Mouse (Mus musculus) CD4-positive, CD25-positive, alpha-beta regulatory T cell, adult 4 months (primary cell): ENCODE data around the gene Pigl. TPM values are rescaled to one million over a fixed set of nuclear protein-coding genes. Genes with fewer than 3 reads are reported as not detected.
A peak's percentile ranks its signal among the peaks of the same experiment; 100 is the strongest.
"Not testable (repeated sequence)": the region's sequence is repeated elsewhere in the genome, so short reads cannot be mapped to it uniquely, and the experiment has no call there.

Experiments
- ATAC-seq: one replicate; pipeline ENCODE4 v1.8.0; 2017
- polyA plus RNA-seq, 2 experiments: library from polyadenylated mRNA; unstranded; fragments of 100-300 nt; shearing (Covaris generic); gene quantifications; one replicate each; pipeline ENCODE4 v1.2.1; 2017

The Pigl gene
- polyA plus RNA-seq, 2 experiments from 2014 or later = 9.2 to 13.9 TPM

DNA sequence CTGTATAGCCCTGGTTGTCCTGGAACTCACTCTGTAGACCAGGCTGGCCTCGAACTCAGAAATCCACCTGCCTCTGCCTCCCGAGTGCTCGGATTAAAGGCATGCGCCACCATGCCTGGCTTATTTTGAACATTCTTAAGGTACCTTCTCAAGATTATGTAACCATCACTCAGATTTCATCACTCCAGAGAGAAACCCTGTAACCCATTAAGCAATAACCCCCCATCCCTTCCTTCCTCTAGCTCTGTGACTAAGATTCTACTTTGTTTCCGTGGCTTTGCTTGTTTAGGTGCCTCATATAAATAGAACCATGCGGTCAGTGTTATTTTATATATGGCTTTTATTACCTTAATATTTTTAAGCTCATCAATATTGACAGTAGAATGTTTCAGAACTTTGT is 12.2 kb downstream of the Pigl start:
- ATAC-seq = no peak

DNA sequence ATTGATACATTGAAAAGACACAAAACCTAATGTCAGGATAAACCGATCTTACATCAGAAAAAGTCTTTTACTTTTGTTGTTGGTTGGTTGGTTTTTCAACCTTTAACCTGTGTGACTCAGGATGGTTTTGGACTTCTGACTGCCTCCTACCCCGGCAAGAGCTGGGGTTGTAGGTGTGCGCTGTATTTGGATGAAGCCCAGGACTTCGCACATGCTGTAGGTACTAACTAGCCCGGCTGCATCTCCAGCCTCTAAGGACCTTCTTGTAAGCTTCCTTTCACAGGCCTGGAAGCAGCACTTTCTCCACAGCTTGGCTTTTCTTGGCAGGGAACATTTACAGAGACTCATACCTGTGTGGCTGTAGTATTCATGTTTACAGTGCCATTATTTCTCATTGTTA is 15.3 kb downstream of the Pigl start:
- no peak for ATAC-seq

DNA sequence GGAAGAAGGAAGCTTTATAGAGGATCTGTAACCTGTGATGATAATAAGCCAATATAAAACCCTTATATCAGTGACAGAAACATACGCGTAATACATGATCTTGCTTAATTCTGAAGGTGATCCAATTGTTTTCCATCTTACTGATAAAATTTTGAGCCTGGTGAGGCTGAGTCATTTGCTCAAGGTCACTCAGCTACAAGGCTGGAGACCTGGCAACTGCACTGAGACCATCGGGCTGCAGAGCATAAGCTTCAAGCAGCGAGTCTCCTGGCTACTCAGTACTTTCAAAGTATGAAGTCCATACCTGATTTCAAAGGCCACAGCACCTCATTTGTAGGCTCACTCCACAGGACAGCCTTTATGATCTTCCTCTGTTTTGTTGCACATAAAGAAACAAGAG is 17.9 kb downstream of the Pigl start:
- ATAC-seq = no peak

DNA sequence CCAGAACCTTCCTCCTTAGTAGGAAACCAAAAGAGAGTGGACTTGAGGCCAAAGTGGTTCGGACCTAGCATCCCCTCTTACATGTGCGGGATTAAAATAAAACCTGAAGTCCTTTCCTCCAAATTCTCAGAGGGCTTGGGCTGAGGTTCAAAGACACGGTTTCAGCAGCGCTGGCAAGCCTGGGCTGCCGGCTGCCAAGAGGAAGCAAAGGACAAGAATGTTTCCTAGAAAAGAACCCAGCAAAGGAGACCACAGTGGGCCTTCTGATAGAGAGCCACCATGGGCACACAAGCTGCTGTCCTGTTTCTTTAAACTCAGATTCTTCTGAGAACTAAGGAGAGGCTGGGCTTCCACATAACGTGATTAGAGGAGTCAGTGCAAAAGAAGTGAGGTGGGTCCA is 20.7 kb downstream of the Pigl start:
- ATAC-seq = no peak

DNA sequence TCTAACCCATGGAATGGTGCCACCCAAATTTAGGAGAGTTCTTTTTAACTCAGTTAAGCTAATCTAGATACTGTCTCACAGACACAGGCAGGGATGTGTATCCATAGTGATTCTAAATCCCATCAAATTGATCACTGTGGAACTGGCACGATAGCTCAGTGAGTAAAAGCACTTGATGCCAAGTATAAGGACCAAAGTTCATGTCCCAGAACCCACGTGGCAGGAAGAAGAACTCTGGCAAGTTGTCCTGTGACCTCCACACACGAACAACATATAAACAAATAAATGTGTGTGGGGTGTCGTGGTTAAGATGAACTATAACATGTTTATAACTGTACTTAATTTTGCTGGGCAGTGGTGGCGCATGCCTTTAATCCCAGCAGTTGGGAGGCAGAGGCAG is 21.3 kb downstream of the Pigl start:
- no peak for ATAC-seq

DNA sequence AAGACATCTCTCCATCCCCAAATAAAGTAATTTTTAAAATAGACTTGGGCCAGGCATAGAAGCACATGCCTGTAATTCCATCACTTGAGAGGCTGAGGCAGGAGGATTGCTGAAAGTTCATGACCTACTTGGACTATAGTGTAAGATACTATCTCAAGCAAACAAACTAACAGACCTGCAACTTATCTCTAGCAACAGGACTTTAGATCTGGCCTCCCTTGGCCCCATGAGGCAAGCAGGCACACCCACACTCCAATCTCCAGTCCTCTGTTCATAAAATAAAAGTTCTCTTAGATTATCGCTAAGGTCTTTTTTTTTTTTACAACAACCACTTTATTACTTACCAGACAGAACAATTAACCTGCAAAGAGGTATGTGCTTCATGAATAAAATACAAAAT is 28.7 kb downstream of the Pigl start:
- no peak for ATAC-seq

DNA sequence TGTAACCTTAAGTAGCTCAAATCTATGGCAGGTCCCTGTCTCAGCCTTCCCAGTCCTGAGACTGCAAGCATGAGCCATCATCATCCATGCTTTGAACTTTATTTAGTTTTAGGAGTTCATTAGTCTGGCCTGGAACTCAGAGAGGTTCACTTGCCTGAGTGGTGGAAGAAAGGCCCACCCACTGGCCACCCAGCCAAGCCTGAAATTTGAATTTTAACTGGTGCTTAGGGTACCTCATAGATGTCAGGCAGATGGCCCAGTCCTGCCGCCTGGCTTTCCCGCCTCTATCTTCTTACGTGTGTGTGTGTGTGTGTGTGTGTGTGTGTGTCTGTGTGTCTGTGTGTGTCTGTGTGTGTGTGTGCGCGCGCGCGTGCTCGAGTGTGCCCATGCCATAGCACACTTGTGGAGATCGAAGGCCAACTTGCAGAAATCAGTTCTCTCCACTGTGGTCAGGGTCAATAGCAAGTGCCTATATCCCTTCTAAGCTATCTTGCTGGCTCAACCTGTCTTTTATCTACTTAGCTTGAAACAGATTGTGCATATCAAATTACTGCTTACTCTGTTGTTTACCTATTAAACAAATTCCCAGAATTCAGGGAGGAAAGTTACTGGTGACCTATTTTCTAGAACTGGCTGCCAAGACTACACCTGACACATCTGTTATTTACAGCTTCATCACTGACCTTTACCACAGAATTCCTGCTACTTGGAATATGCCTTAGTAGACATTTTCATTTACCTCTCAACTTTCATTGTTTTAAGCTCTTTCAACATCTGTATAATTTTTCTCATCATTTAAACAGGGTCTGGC is 29.5 kb downstream of the Pigl start:
- ATAC-seq = no peak

DNA sequence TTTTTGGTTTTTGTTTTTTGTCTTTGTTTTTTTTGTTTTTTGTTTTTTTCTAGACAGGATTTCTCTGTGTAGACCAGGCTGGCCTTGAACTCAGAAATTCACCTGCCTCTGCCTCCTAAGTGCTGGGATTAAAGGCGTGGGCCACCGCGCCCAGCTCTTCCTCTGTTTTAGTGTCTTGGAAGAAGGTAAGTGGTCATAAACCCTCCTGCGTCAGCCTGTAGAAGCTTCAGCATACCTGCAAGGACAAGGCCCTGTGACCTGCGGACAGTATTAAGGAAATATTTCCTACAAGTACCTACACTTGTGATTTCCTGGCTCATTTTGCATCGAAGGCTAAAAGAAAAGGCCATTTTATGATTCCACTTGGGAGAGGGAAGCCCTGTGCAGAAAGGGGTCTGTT is 35.4 kb downstream of the Pigl start:
- no peak for ATAC-seq

DNA sequence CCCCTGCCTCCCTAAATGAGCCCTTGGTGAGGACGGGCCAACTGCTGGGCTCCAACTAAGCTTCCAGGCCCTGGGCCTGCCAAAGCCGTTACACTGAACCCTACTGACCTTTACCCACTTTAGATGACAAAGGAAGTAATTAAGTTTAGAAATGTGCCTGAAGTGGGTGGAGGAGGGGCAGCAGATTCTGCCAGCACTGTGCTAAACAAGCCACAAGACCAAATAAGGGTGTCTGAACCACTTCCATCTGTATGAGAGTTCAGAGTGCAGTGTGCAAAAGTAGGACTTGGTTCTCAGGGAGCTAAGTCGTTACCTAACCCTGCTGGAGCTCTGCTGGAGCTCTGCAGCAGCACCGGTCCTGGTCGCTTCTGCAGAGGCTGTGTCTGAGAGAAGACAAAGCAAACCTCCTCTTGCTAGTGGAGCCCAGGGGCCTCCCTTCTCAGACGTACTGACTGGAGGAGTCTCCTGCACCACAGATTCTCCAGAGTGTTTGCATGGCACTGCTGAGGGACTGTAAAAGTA is 36.6 kb downstream of the Pigl start:
- peak; percentile 98 for ATAC-seq

DNA sequence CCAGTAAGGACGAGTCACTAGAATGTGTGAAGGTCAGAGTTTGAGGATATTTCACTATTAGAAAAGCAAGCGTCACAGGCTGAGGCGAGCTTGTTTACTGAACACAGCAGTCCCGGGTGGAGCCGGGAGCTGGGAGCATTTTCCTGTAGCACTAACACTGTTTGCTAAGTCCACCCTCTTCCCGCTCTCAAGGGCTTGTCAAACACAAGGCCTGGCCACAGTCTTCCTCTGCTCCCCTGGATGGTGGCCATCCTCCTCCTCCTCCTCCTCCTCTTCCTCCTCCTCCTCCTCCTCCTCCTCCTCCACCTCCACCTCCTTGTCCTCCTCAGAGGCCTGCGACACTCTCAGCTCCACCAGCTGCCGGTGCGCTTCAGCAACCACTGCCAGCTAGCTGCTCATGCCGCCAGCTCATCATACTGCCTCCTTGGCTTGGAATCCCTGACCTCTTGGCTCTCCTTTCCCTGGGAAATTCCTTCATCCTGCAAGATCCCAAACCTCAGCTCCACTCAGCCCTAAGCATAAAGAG is 37.1 kb downstream of the Pigl start:
- ATAC-seq = no peak

DNA sequence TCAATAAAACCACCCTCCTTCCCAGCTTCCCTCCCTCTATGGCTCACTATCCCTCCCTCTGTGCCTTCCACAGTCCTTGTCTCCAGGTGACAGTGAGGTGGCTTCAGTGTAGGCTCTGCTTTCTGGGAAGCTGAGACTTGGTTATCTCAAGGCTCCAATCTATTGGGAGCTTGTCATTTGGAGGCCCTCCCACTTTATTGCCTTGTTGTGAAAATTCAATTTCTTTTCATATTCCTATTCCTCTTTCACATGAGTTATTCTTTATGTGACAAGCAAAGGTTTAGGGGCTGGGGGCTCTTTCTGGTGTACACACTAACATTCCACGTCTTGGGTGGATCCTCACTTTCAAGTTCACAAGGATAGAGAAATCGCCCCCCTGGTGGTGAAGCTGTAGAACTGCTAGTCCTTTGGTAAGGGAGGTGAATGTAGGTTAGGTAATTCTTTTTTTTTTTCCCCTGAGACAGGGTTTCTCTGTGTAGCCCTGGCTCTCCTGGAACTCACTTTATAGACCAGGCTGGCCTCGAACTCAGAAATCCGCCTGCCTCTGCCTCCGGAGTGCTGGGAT is 38.0 kb downstream of the Pigl start:
- peak; percentile 37 for ATAC-seq

DNA sequence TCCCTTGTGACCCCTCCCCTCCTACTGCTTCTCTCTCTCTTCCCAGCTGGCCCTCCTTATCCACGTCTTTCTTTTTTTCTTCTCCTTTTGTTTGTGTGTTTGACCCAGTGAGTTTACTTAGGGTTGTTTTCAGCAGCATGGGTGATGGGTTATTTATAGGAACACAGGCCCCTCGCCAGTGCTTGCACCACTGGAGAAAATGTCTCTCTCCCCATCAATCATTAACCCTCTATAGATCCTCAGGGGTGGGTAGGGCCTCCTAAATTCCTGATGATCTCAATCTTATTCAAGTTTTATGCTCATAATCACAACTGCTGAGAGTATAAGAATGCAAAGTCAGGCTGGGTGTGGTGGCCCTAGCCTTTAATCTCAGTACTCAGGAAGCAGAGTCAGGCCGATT is 38.9 kb downstream of the Pigl start:
- ATAC-seq = no peak

DNA sequence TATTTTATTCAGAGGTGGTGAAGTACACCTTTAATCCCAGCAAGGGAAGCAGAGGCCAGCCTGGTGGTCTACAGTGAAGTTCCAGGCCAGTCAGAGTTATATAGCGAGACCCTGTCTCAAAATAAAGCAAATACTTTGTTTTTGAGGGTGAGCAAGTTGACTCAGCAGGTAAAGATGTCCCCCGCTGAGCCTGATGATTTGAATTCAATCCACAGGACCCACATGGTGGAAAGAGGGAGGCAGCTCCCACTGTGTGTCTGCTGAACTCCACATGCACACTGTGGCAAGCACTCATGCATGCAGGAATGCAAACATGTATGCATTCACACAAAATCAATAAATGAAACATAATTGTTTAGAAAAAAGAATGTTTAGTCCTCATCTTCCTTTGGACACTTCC is 40.5 kb downstream of the Pigl start:
- ATAC-seq = no peak

DNA sequence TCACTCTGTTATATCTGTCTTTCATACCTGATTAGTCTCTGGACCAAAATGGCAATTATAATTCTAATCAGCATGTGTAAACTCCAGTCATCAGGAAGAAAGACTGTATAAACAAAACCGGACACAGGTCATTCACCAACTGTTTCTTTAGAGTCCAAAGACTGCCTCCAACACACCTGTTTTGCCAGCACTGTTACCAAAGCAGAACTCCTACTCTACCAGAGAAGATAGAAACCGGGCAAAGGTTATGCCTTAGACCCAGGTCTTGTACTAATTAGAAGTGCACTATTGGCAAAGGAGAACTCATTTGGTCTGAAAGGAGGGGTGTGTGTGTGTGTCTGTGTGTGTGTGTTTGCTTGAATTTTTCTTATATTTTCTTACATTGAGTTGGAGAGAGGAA is 42.3 kb downstream of the Pigl start:
- ATAC-seq = no peak

DNA sequence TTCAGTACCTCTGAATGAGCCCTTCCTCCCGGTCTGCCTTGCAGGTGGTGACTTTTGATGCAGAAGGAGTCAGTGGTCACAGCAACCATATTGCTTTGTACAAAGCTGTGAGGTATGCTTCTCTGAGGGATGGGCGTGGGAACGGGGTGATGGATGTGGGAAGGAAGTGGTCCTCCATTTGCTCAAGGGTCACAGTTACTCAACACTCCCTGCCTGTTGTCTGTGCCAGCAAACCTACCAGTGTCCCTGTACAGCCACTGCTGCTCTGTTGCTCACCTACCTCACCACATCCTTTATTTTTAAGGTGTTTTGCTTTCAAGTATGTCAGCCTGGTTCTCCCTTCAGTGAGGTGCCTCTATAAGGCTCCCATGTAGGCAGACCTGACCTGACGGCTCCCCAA is 49.4 kb downstream of the Pigl start:
- peak; percentile 57 for ATAC-seq

DNA sequence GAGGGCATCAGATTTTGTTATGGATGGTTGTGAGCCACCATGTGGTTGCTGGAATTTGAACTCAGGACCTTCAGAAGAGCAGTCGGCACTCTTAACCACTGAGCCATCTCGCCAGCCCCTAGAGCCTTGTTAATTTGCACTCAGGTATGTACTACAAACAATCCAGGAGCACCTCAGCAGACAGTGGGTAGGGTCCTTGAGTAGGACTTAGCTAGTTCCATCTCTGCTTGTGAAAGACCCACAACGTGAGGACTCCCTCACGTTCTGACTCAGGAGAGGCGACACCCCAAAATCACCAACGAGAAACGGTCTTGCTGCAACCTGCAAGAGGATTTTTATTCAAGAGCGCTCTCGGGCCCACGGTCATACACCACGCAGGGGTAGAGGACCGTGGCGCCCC is 50.1 kb downstream of the Pigl start:
- not testable (repeated sequence) for ATAC-seq

DNA sequence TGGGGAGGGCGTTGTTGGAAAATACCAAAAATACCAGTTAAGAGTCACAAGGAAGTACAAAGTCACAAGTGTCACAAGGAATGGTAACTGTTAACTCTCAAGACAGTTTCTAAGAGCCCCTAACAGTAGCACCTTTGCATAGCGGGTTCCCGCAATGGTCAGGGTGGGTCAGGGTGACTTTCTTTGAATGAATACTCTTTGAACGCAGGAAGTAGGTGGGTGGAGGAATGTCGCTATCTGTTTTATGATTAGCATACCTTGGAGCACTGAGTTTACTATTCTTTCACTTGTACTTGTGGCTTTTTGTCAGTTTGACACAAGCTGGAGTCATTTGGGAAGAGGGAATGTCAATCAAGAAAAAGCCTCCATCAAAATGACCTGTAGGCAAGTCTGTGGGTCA is 50.6 kb downstream of the Pigl start:
- not testable (repeated sequence) for ATAC-seq

DNA sequence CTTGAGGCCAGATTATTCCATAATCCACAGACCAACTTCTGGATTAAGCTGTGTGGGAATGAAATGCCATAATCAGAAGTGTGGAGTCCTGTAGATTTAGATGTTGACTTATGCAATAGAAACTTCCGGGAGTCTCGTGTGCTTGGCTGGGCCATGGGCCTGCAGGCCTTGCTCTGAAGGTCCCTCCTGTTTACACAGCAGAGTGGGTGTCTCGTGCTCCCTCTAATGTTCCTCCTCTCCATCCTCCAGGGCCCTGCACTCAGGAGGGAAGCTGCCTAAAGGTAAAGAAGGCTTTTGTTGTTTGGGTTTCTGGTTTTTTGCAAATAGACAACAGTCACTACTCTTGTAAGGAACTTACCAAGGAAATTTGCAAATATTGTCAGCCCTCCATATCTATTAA is 51.3 kb downstream of the Pigl start:
- ATAC-seq = no peak

DNA sequence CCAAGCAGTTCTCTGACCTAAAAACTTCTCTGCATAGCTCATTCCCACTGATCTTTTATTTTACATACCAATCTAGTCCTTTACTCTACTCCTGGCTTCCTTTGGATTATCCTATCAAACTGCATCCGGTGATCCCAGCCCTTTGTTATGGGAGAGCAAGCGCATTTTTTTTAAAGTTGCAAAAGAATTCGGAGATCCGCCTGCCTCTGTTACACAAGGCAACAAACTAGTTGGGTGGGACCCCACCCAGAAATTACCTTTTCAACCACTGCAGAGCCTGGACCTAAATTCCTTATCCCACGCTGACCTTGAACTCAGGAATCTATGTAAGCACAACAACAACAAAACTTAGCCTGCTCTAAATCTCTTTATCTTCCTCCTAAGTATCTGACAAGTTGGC is 52.7 kb downstream of the Pigl start:
- ATAC-seq = no peak

DNA sequence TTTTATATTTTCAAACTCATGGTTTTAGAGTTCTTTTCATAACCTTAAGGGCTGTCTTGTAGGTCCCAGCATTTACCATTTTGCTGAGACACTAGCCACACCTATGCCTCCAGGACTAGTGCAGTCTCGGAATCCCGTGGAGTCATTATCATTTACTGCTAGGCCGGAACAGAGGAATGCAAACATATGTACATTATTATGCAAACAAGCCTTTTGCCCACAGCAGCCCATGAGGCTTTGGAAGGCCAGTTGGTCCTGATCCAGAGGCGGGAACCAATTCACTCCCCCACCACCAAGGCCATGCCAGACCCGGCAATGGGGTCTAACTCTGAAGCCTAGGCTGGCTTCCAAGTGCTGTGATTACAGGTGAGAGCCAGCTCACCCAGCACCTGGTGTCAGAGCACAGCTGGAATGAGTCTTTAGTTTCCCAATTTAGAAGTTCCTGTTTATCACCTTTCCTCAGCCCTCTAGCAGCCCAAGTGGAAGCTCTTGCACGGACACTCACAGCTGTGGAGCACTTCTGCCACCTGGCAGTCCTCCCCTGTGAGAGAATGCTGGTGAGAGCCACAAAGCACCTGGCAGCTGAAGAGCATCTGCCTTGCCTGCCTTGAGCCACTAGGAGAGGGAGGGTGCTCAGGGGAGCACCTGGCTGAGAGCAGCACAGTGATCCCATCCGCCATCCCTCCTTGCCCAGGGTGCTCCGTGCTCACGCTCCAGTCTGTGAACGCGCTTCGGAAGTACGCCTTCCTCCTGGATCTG is 53.4 kb downstream of the Pigl start:
- ATAC-seq = no peak

DNA sequence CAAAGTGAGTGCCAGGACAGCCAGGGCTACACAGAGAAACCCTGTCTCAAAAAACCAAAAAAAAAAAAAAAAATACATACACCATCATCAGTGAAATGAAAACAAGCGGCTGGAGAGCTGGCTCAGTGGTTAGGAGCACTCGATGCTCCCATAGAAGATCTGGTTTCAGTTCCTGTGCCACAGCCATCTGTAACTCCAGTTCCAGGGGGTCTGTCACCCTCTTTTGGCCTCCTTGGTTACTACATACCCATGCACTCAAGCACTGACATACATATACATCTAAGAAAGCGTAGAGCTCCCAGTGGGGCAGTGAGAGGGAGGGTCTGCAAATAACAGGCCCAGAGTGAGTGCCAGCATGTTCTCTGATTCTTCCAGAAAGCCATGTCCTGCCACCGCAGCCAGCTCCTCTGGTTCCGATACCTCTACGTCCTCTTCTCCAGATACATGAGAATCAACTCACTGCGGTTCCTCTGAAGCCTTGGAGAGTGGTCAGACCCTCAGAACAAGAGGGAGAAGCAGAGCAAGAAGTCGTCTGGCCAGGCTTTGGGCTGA is 54.3 kb downstream of the Pigl start:
- no peak for ATAC-seq

DNA sequence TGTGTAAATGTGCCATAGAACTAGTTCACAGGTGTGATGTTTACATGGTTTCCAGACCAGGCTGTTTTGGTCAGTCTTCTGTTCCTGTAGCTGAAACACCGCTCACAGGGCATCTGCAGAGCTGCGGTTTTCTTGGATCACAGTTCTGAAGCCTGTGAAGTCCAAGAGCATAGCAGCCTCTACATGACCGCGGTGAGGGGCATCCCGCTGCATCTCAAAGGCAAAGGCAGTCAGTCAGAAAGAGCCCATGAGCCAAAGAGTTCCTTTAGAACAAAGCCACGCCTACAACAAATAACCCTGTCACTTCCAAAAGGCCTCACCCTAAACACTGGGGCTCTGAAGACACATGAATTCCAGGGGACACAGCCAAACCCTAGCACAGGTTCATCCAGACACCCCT is 55.1 kb downstream of the Pigl start:
- no peak for ATAC-seq

DNA sequence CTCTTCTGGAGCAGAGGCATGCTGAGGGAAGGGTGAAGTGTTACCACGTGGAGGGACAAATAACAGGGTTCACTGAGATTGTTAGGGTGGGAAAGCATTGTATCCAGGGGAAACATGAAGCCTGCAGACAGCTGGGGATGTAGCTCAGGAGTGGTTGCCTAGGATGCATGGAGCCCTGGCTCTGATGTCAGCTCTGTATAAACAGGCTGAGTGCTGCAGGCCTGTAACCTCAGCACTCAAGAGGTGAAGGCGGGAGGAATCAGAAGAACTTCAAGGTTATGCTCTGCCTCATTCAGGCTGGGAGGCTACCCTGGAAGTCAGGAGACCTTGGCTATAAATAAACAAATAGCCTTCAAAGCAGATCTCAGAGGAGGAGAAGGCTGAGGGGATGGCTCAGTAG is 60.7 kb downstream of the Pigl start:
- ATAC-seq = no peak
